In the genomic region with DNA sequence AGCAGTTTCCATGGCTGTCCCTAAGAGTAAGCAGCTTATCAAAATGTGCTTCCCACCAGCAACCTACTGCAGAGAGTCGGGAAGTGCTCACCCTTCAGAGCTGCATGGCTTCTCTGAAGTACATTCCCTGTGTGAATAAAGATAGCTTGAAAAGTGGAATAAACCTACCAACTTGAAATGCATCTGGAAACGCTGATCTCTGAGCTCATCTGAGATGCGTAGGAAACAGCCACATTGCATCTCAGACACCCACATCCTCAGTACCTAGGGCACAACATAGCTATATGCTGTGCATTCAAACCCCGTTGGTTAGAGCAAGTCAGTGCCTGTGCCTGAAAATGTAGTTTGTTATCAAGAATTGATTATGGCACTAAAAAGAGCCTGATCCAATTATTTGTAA, we compare ENCODE assay signal across 15 mouse cellular contexts.
DNase-seq lines count a peak whose midpoint lies in the region.
"Had no signal": no experiment of that assay in that cellular context is flagged by ENCODE, and none has a peak within 500 bp of the region (broad histone marks: within the 10 kb centered on the region; RNA-seq: fewer than 3 reads in every experiment).

No protein-coding gene starts in this region.

- DNase-seq in frontal cortex, postnatal 36 days (ENCODE audit: low spot score in 2 of 2) = peak; percentile 15 to 30
- DNase-seq in frontal cortex, postnatal 25 days (ENCODE audit: low spot score in 2 of 2) = no peak
- peak; percentile 26 for DNase-seq in right cerebral cortex, adult 18-20 months
- no peak for DNase-seq in right cerebral cortex, postnatal 25 days
- peak; percentile 54 for DNase-seq in telencephalon, adult 2 months (ENCODE audit: low read depth, low spot score)
- DNase-seq in cerebellum, adult 11-12 months = no peak
- DNase-seq: adrenal gland, adult 2 months; adrenal gland, postnatal 10 days; adrenal gland, postnatal 25 days; cerebellum, adult 18-20 months; cerebellum, adult 8-10 months; cerebellum, adult 9-11 months; cerebellum, postnatal 14 days; cerebellum, postnatal 36 days; embryo, embryonic 11 days had no signal

Comparison
In these comparisons a context has a peak if more than half of its experiments do, and no peak if none do; other contexts are left out.
1. DNase-seq: peak in frontal cortex, postnatal 36 days (2 of 2), right cerebral cortex, adult 18-20 months (single experiment) and telencephalon, adult 2 months (single experiment); none in frontal cortex, postnatal 25 days (0 of 2), right cerebral cortex, postnatal 25 days (single experiment) and cerebellum, adult 11-12 months (single experiment).